Mouse (Mus musculus): Measurements from ENCODE around the gene Rgl1.

The Rgl1 gene

GRCm38 (mm10) chr1:152766032-152766772 is at the start of gene Rgl1, which contains the start of gene Arpc5:
TSS of gene Rgl1 (minus strand) at chr1:152766351.
TSS of gene Arpc5 (plus strand) at chr1:152766542.
- peak; percentile 97 for DNase-seq (ENCODE audit: low spot score)

- DNase-seq (ENCODE audit: low spot score): no peak
These were observed 49.1 kb upstream of the Rgl1 start for GRCm38 (mm10) chr1:152815265-152815701.

- DNase-seq (ENCODE audit: low spot score): no peak
These were observed 44.6 kb upstream of the Rgl1 start for GRCm38 (mm10) chr1:152810533-152811439.

DNA sequence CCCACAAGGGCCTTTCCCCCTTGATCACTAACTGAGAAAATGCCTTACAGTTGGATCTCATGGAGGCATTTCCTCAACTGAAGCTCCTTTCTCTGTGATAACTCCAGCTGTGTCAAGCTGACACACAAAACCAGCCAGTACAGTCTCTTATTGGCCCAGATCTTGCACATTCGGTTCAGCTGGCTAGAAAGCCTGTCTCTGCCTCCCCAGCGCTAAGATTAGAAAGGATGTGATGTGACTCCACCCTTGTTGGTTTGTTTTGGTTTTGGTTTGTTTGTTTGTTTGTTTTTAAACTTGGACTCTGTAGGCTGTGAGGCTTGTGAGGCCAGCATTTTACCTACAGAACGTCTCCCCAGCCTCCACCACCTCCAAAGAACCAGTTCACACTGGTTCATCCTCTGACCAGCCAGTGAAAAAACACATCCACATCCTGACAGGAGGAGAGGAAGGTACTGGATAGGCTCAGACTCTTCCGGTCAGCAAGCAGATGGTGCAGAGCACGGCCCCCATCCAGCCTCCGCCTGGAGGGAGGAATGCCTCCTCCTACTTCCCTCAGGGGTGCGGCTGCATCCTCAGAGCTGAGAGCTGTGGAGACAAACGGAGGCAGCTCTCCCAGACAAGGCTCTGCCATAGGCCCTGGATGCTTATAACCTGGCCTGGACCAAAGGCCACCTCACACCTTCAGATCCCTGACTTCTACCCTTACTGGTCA is 43.5 kb upstream of the Rgl1 start:
- no peak for DNase-seq (ENCODE audit: low spot score)

DNA sequence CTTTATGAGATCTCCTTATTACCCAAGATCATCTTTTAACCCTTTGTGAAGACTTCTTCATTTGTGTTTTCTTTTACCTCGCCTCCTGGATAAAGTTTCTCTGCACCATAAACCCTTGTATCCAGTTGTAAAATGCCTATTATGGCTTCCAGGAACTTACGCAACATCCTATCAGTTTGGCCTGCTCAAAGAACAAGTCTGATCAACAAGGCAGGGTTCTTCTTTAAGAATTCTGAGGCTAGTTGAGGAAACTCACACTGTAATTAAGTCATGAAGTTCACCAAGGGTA is 42.2 kb upstream of the Rgl1 start:
- DNase-seq (ENCODE audit: low spot score): no peak

GRCm38 (mm10) chr1:152807619-152808391 is 41.7 kb upstream of the Rgl1 start:
- no peak for DNase-seq (ENCODE audit: low spot score)

DNA sequence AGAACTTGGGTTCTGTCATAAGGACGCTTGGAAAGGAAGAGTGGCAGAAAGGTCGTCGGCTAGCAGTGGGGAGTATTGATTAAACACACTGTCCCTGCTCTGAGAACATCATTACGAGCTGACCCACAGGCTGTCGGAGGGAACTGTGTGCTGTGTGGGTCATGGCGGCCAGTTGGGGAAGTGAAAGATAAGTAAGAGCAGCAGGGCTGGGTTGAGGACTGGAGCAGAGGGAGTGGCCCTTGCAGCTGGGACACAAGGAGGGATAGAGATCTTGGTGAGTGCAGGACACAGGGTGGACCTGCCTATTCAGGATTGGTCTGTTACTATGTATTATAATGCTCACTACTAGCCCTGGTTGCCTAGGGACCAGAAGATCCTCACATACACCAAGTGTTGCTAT is 38.8 kb upstream of the Rgl1 start:
- no peak for DNase-seq (ENCODE audit: low spot score)

DNA sequence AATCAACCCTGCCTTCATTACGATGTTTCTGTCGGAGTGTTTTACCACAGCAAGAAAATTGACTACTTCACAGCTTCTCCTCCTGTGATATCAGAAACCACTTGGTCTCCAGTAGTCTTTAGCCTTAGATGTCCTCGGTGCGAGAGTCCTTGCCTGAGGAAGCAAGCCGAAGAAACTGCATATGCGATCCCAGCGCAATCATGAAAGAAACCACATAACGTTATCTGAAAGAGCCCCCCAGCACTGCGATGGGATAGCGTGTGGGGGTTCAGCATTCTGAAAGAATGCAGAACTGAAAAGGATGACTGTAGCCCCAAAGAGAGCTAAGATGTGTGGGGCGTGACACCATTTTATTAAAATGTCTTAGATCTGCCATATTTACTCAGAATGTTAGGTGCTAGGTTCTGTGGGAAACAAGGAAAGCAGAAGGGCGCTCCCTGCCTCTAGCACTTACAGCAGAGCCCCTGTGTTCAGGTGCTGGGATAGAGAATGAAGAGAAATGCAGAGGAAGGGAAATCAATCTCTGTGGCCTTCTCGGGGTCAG is 34.6 kb upstream of the Rgl1 start:
- no peak for DNase-seq (ENCODE audit: low spot score)

- no peak for DNase-seq (ENCODE audit: low spot score)
These were observed 33.7 kb upstream of the Rgl1 start, which contains the start of gene Ncf2 for GRCm38 (mm10) chr1:152799897-152800296. TSS of gene Ncf2 (plus strand) at chr1:152800194.

DNA sequence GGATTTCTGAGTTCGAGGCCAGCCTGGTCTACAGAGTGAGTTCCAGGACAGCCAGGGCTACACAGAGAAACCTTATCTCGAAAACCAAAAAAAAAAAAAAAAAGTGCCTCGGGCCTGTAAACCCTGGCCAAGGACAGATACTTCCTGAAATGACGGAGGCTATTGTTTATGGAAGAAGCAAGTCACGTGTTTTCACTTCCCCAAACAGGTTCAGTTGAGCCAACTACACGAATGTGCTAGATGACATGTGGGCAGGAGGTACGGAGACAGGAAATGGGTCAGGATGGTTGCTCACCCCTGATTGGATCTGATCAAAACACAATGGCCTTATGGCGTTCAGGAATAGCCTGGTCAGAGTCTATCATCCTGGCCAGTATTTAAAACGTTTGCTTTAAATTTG is 32.0 kb upstream of the Rgl1 start:
- DNase-seq (ENCODE audit: low spot score): no peak

DNA sequence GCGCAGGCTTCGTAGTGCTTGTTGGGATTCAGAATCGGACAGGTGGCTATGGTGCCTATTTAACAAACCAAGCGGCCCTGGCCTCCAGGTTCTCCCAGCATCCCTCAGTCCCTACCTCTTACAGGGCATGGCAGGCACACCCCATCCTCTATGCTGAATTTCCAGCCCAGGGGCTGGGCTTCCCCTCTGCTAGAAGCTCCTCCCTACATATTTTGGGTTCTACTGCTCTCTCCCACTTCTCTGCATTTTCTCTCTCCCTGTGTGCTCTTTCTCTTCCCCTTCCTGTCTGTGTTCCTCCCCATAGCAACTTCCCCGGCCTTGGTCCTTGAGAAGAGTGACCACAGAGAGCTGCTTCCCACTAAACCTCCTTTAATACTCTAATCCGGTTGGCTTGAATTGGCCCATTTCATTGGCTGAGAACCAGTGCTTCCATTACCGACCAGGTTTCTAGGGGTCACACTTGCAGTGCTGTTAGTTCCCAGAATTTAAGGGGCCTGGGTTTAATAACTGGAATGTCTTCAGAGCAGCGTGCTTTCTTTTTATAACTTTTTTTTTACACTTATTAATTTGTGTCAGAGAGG is 30.6 kb upstream of the Rgl1 start:
- DNase-seq (ENCODE audit: low spot score): no peak

DNA sequence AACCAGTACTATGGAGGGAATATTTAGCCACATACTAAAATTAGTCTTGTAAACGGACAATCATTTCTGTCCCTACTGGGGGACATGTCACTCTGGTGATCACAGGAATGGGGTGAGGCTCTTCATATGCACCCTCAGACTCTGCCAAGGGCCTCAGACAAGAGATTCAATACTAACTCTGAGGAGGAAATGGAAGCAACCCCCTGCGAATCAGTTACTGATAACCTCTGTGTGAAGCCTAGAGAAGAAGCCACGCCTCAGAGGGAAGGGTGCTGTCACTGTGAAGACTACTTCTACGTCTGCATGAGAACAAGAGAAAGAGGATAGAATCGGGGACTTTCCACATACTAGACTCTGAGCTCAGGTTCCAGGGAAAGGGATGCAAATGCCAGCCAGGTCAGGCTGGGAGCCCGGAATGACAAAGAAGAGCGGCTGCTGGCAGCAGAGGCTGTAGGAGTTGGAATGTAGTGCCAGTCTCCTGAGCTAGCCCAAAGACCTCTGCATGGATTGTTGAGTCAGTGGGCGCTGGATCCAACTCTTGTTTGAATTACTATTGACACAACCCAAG is 29.6 kb upstream of the Rgl1 start:
- DNase-seq (ENCODE audit: low spot score): no peak

DNA sequence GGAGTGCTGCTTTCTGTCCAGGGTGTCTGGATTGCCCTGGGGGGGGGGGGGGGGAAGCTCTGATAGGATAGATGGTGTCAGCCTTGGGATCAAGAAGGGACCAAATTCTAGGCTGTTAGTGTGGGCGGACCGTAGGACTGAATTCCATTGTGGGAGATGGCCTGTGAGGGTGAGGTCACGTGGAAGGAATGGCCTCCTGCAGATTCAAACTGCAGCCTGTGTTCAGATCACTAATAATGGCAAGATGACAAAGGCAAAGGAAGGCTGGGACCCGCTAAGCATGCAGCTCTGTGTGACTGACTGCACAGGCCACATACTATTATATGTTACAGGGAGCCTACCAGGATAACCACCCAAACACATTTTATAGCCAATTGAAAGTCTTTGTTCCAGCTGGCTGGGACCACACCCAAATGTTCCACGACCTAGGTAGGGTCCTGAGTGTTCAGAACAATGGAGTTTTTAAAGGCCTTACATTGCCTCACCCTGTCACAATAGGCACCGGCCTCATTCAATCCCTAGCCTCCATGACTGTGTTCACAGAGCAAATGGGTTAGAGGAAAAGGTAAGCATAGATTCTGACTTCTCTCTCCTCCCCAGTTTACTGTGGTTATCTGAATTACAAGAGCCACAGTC is 27.5 kb upstream of the Rgl1 start:
- DNase-seq (ENCODE audit: low spot score): no peak

DNA sequence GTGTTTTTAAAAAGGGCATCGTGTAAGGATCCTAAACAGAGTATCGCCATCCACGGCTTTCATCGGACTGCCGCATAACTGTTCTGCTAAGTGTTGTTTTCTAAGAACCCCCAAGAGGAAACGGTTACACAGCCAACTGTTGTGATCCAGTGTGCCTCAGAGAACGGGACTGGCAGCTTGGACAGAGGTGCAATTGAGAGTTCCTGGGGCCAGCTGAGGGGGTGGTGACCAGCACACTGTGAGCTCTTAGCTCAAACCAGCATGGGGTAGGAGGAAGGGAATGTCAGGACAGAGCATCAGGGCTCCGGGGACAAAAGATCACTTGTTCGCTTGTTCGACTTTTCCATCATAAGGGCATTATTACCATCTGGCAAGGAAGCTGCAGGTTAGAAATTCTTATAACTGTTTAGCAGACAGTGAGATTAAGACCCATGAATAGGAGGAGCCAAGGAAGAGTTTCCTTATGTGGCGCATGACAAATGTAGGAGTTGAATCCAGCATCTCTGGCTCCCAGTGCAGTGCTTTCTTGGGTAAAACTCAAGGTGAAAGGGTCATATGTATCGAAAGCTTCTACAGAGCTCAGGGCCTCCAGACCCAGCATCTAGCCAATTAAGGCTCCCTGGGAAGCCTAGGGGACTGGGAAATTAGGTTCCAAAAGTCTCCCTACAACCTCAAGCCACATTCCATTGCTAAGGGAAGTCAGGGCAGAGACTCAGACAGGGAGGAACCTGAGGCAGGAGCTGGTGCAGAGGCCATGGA is 26.8 kb upstream of the Rgl1 start:
- DNase-seq (ENCODE audit: low spot score): no peak

DNA sequence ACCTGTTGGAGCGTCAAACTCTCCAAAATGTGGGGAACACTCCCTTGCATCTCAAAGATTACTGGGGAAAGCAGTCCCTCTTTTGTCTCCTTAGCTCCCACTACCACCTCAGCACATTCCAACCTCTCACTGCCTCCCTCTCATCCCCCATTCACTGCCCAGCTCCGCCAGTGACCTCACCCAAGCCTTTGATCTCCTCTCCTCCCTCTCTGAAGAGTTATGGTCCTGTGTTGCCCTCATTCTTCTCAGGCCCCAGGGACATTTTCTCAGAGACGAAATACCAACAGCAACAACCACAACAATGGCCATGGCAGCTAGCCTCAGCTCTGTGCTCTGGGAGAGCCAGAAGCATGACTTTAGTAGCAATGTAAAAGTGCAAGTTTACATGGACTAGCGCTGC is 25.1 kb upstream of the Rgl1 start:
- DNase-seq (ENCODE audit: low spot score): no peak

- no peak for DNase-seq (ENCODE audit: low spot score)
These were observed 24.7 kb upstream of the Rgl1 start for GRCm38 (mm10) chr1:152790821-152791220.

DNA sequence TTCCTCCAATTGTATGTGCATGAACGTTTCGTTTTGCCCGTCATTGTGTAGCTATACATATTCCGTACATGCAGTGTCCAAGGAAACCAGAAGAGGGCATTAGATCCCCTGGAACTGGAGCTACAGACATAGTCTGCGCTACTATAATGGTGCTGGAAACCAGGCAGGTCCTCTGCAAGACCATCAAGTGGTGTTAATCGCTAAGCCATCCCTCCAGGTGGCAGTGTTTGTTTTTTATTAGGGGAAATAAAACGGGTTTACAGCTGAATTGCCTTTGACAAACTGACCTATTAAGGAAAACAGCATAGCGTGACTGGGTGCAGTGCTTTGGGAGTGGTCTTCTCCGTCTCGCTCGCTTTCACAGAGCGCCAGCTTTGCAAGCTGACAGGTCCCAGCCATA is 24.1 kb upstream of the Rgl1 start:
- DNase-seq (ENCODE audit: low spot score): peak; percentile 19

DNA sequence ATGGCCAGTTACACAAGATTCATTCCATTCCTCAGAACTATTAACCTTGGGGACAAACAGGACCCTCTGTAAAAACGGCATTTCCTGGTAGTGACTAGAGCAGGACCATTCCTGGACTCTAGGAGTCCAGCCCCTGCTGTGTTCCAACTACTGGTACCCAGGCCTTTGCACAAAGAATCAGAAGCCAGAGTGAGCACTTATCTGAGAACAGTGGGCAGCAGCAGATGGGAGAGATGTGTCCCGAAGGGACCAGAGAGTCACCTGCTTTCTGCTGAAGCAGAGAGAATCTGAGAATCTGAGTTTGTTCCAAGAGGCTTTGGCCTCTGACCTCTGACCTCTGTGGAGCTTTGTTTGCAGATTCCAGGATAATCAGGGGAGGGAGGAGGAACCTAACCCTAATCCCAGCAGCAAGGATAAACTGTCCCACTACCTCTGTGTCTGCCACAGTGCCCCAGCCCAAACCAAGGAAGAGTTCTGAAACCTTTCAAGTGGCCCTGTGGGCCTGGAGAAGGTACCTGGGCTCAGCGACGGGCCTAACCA is 22.0 kb upstream of the Rgl1 start:
- no peak for DNase-seq (ENCODE audit: low spot score)

DNA sequence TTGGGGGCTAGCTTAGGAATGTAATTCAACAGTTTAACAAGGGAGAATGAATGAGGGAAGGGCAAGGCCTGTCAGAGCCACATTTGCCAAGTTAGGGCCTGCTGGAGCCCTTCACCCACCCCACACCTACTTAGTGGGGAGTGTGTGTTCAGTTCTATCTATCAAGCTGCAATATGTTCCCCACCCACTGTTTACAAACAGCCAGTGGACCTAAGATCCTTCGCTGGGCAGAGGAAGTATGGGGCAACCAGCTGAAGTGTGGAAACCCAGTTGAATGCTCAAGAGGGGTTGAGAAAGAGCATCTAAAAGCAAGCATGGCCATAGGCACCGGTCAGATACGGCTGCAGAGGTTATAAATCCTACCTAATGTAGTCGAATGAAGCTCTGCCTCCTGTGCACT is 20.8 kb upstream of the Rgl1 start:
- no peak for DNase-seq (ENCODE audit: low spot score)

Data from urinary bladder, postnatal 25 days (tissue).